Mouse (Mus musculus): ENCODE results near the gene Rbm15.

- TF ChIP-seq CTCF (IDR thresholded peaks at IDR 0.05; ENCODE audit: borderline replicate concordance, extremely low read depth, insufficient read depth, insufficient read length) (no peak), POLR2A (IDR thresholded peaks at IDR 0.05; ENCODE audit: borderline replicate concordance, extremely low read depth, insufficient read depth, insufficient read length, poor library complexity, severe bottlenecking) (no peak)
These were observed 46.1 kb downstream of the Rbm15 start for GRCm38 (mm10) chr3:107287346-107287745.
